Mouse (Mus musculus): ENCODE data around the gene Pak6.

The Pak6 gene

GRCm38 (mm10) chr2:118729194-118729593, 66.1 kb downstream of the Pak6 start:
- DNase-seq (ENCODE audit: low read depth, low spot score), result no peak

- no peak for DNase-seq (ENCODE audit: low read depth, low spot score)
Observed at GRCm38 (mm10) chr2:118729816-118730621, 66.9 kb downstream of the Pak6 start.

- DNase-seq (ENCODE audit: low read depth, low spot score), result no peak
Observed at GRCm38 (mm10) chr2:118730622-118730915, 67.5 kb downstream of the Pak6 start.

- no peak for DNase-seq (ENCODE audit: low read depth, low spot score)
Observed at GRCm38 (mm10) chr2:118731981-118732380, 68.9 kb downstream of the Pak6 start.

- DNase-seq (ENCODE audit: low read depth, low spot score), result no peak
Observed at GRCm38 (mm10) chr2:118733341-118733740, 70.2 kb downstream of the Pak6 start.

DNA sequence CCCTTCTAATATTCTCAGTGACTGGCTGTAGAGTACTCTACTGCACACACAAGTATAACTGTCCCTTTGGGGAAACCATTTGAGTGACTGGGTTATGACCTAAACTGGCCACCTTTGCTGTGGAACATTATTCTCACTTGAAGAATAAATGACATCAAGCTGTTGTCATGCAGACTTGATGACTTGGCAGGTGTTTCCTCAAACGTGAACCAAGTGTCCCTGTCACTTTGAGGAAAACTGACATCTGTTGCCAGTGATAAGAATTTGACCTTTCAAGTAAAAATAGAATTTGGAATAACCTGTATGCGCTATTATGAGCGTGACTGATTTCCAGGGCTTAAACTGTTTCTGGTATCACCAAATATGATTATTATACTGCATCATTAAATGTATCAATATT, 77.2 kb downstream of the Pak6 start:
- no peak for DNase-seq (ENCODE audit: low read depth, low spot score)

DNA sequence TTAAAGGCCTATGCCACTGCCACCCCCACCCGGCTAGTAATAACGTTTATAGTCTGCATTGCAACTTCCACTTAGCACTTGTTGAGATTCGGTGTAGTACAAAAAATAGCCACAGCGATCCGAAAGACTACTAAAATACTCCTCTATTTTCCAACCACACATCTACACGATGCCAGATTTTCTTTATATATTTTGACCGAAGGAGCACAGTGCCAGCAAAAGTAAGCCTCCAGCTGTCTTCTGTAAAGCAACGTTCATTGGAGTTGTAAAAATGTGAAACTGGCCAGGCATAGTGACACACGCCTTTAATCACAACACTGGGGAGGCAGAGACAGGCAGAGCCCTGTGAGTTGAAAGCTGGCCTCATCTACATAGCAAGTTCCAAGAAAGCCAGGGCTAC, 78.1 kb downstream of the Pak6 start:
- no peak for DNase-seq (ENCODE audit: low read depth, low spot score)

DNA sequence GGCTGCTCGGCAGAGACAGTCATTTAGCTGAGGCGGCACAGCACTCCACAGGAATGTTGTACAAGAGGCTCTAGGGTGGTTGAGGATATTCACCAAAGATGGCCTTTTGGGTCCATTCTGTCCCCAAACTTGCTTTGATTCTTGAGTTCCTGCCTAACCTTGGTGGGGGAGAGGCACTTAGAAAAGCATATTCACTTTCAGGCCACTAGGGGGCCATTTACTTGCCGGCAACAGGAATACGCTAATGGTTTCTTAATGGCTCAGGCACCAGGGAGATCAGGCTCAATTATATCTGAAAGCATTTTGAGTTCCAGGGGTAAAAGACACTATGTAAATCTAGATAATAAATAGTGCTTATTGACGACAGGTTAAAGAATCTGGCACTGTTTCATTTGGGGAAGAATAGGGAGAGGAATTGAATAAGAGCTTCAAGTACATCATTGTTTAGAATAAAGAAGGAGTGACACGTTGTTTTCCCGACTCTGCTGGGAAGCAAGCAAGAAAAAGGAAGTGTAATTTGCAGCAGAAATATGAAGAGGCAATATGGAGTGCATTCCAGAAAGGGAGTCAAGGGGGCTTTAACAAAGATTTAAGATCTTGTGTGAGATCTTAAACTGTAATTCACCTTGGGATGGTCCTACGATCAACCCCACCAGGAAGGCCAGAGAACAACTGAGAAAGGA, 80.3 kb downstream of the Pak6 start:
- DNase-seq (ENCODE audit: low read depth, low spot score), result no peak

GRCm38 (mm10) chr2:118744621-118745020, 81.5 kb downstream of the Pak6 start:
- no peak for DNase-seq (ENCODE audit: low read depth, low spot score)

GRCm38 (mm10) chr2:118745232-118745884, 82.3 kb downstream of the Pak6 start, which contains the start of gene Inafm2:
TSS of gene Inafm2 (plus strand) at chr2:118745758.
- DNase-seq (ENCODE audit: low read depth, low spot score), result peak; percentile 83

DNA sequence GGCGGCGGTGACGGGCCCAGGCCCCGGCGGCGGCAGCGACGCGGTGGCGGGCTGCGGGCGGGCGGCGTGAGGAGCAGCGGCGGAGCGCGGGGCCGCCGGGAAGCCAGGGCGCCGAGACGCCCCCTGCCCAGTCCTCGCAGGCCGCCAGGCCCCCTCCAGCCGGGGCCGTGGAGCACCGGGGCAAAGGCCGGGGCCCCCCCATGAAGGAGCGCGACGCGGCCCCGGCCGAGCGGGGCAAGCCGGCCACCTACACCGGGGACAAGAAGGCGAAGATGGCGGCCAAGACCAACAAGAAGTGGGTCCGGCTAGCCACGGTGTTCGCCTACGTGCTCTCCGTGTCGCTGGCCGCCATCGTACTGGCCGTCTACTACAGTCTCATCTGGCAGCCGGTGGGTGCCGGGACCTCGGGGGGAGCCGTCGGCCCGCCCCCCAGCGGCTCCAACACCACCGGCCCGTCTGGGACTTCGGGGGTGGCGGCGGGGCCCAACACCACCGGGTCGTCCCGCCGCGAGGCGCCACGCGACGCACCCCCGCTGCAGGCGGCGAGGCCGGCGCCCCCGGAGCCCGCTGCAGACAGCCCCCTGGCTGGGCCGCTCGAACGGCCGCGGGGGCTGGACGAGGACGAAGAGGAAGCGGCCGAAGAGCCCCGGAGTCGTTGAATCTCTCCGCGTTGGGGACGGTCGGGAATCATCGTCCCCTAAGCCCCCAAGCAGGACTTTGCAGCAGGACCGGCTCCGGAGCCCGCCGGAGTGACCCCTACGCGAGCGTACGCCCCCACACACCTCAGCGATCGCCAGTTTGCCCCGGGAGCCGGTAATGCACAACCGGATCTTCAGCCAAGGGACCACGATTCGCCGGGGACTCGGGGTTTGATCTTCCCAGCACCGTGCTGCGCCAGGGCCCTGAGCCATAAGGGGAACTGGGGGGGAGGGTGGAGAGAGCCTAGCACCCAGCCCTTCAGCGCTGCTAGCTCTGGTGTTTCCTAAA, 83.1 kb downstream of the Pak6 start:
- DNase-seq (ENCODE audit: low read depth, low spot score), result no peak

DNA sequence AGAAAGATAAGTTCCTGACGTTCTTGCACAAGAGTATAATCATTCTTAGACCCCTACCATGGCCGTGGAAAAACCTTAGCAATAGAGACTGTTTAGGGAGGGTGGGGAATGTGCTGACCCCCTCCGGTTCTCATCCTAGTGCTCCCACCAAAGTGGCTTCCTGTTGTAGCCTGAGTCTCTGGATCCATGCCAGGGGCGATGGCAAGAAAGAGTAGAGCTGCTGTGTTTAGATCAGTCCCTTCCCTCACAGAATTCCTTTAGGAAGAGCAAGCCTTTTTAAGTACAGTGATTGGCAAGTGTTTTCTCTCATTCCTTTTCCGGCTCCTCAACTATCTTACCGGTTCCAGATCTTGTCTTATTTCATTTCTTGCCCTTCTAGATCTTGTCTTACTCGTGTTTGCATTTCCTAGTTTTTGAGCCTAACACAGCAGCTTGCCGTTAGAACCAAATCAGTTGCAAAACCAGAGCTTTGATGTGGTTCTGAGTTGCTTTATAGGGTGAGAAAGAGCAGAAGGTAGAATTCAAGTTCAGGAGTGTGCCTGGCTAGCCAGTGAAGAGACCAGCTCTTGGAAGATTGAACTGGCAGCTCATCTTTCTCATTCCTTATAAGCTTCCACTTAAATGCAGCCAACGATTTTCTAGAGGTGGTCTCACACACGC, 84.3 kb downstream of the Pak6 start:
- no peak for DNase-seq (ENCODE audit: low read depth, low spot score)

Measured in brain, embryonic 18.5 days (tissue).